In the genomic region with DNA sequence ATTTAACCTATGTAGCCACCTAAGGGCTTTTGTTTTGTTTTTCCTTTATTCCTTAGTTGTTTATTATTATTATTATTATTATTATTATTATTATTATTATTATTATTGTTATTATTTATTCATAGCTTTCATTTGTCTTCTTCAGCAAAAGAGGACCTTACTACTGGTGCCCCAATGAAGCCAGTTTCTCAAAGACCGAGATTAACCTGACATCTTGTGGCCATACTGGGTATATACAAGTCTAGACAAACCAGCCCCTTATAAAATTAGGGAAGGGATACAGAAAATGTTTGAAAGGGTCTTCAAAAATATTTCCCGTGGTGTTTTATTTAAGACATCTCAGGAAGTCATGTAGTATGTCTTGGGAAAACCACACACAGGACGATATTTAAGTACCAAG, we compare ENCODE assay signal across 10 mouse cellular contexts. TPM values are rescaled to one million over a fixed set of nuclear protein-coding genes. Genes with fewer than 3 reads are reported as not detected.
DNase-seq lines count a peak whose midpoint lies in the region; ATAC-seq and TF ChIP-seq lines count a peak whose summit lies in the region.
"Had no signal": no experiment of that assay in that cellular context is flagged by ENCODE, and none has a peak within 500 bp of the region (broad histone marks: within the 10 kb centered on the region; RNA-seq: fewer than 3 reads in every experiment).

No protein-coding gene starts in this region.

- ATAC-seq in kidney, embryonic 15.5 days (replicated peaks; ENCODE audit: low FRiP score) = no peak
- no peak; the same call in 1 of the 2 replicates for ATAC-seq in lung, postnatal 0 days

- no peak overlapping the region for H3K9ac ChIP-seq in kidney, embryonic 15.5 days
- H3K9ac ChIP-seq in lung, postnatal 0 days (replicated peaks; ENCODE audit: low read depth) = no peak overlapping the region

- no peaks in the 10 kb centered on the region for H3K9me3 ChIP-seq in kidney, embryonic 15.5 days (replicated peaks)
- H3K9me3 ChIP-seq in lung, postnatal 0 days (ENCODE audit: low read length) = no peaks in the 10 kb centered on the region

- no peaks in the 10 kb centered on the region for H3K4me1 ChIP-seq in kidney, adult 2 months (ENCODE audit: control insufficient read depth, insufficient read depth, low read length)
- no peaks in the 10 kb centered on the region for H3K4me1 ChIP-seq in kidney, embryonic 15.5 days
- H3K4me1 ChIP-seq in lung, postnatal 0 days (ENCODE audit: insufficient read depth, low read depth, low read length) = no peaks in the 10 kb centered on the region

- no peak for TF ChIP-seq EP300 in lung, postnatal 0 days (IDR thresholded peaks at IDR 0.05)

- H3K27me3 ChIP-seq in kidney, adult 2 months (replicated peaks; ENCODE audit: control insufficient read depth, insufficient read depth, low read length) = no peaks in the 10 kb centered on the region
- H3K27me3 ChIP-seq in kidney, embryonic 15.5 days = no peaks in the 10 kb centered on the region; the same call in 1 of the 2 replicates
- H3K27me3 ChIP-seq in lung, postnatal 0 days (replicated peaks; ENCODE audit: insufficient read depth, low read length) = no peaks in the 10 kb centered on the region
- H3K27me3 ChIP-seq in splenic B cell, adult 2 months (ENCODE audit: control insufficient read depth, insufficient read depth, low read length, poor library complexity, severe bottlenecking) = no peaks in the 10 kb centered on the region

- peak; percentile 57 for DNase-seq in kidney, adult 2 months
- DNase-seq in 416B (ENCODE audit: low read depth) = peak; percentile 69
- DNase-seq in Muller cell, postnatal 12 days (ENCODE audit: inconsistent ontology term) = peak; percentile 63
- DNase-seq in embryo, embryonic 11.5 days (ENCODE audit: low read depth, low spot score) = peak; percentile 44
- peak; percentile 74 for DNase-seq in lung, postnatal 0 days (ENCODE audit: low spot score)
- DNase-seq in splenic B cell, adult 2 months (ENCODE audit: low read depth, low spot score) = peak; percentile 79
- no peak for DNase-seq in frontal cortex, postnatal 36 days (ENCODE audit: low spot score in 2 of 2)

- no peak for TF ChIP-seq POLR2A in kidney, adult 2 months (IDR thresholded peaks at IDR 0.05; ENCODE audit: low read depth, low read length)

- no peak overlapping the region for H3K4me3 ChIP-seq in kidney, adult 2 months (ENCODE audit: insufficient read depth, low read depth, low read length)
- no peak overlapping the region for H3K4me3 ChIP-seq in kidney, embryonic 15.5 days (replicated peaks)
- no peak overlapping the region for H3K4me3 ChIP-seq in lung, postnatal 0 days (ENCODE audit: low read depth, low read length)
- H3K4me3 ChIP-seq: myocyte had no signal

- no peak overlapping the region for H3K27ac ChIP-seq in kidney, adult 2 months (ENCODE audit: insufficient read depth, low read depth, low read length)
- H3K27ac ChIP-seq in kidney, embryonic 15.5 days = no peak overlapping the region
- no peak overlapping the region for H3K27ac ChIP-seq in lung, postnatal 0 days (ENCODE audit: low read length)

- TF ChIP-seq CTCF in kidney, adult 2 months (conservative IDR thresholded peaks at IDR 0.05; ENCODE audit: insufficient read depth, insufficient read length, low read depth, low read length) = no peak
- TF ChIP-seq CTCF in lung, postnatal 0 days (IDR thresholded peaks at IDR 0.05) = peak; percentile 78

- H3K36me3 ChIP-seq in kidney, adult 2 months (ENCODE audit: control insufficient read depth, insufficient read depth, low read length) = no peaks in the 10 kb centered on the region
- no peaks in the 10 kb centered on the region for H3K36me3 ChIP-seq in kidney, embryonic 15.5 days
- H3K36me3 ChIP-seq in lung, postnatal 0 days (ENCODE audit: insufficient read depth, low read length) = no peaks in the 10 kb centered on the region
- H3K36me3 ChIP-seq in splenic B cell, adult 2 months (ENCODE audit: control insufficient read depth, insufficient read depth, low read length, poor library complexity, severe bottlenecking) = no peaks in the 10 kb centered on the region

- no peak overlapping the region for H3K4me2 ChIP-seq in kidney, embryonic 15.5 days
- no peak overlapping the region for H3K4me2 ChIP-seq in lung, postnatal 0 days (replicated peaks; ENCODE audit: low read depth, low read length)

- WGBS in kidney, adult 2 months = 4% methylated on average over 3 of the region's 3 CpGs
- 11% methylated on average over 3 of the region's 3 CpGs for WGBS in kidney, embryonic 15.5 days
- WGBS in lung, postnatal 0 days = 8% methylated on average over 3 of the region's 3 CpGs

RNA-seq across cellular contexts. Expression of a gene that starts 44.7 kb away (rescaled TPM):
- 4.0 and 6.5 TPM in 2 replicates for polyA plus RNA-seq in kidney, adult 2 months (2012; rRNA removed)
- polyA plus RNA-seq in kidney, embryonic 15.5 days (2015; fragmentation: Nextera tagmentation; extraction: Ambion mirVana) = 0.21 TPM in 1 of 2 replicates, not detected in the other
- 0.94 and 1.8 TPM in 2 replicates for polyA plus RNA-seq in lung, postnatal 0 days (2015; fragmentation: Nextera tagmentation; extraction: Ambion mirVana)
- polyA plus RNA-seq: intestine, embryonic 14.5 days; myocyte had no signal

Comparison
In these comparisons a context has a peak if more than half of its experiments do, and no peak if none do; other contexts are left out.
1. DNase-seq: peak in kidney, adult 2 months (single experiment), 416B (single experiment), Muller cell, postnatal 12 days (single experiment), embryo, embryonic 11.5 days (single experiment), lung, postnatal 0 days (single experiment) and splenic B cell, adult 2 months (single experiment); none in frontal cortex, postnatal 36 days (0 of 2).